Mouse (Mus musculus) lung, embryonic 15.5 days (tissue): ENCODE measurements around the gene Clstn1. TPM values are rescaled to one million over a fixed set of nuclear protein-coding genes. Genes with fewer than 3 reads are reported as not detected.

ENCODE experiments used
- ATAC-seq: fragments of 200-750 bp; cut with Nextera tagmentation; 2 replicates; pipeline ENCODE4 v1.8.0; 2017; ENCODE audit warnings: moderate number of reproducible peaks, borderline replicate concordance; ENCODE audit not compliant: low FRiP score, low TSS enrichment; ENCODE audit errors: extremely low read depth
- H3K27ac ChIP-seq: fragments of 300-500 bp; sonication (generic); 2 replicates; pipeline ENCODE4 v1.5.1; 2015; ENCODE audit warnings: moderate library complexity, mild to moderate bottlenecking, inconsistent platforms
- H3K27me3 ChIP-seq: fragments of 300-500 bp; sonication (generic); 2 replicates; pipeline ENCODE4 v1.6.1; 2015; ENCODE audit warnings: inconsistent platforms
- H3K36me3 ChIP-seq: fragments of 300-500 bp; sonication (generic); 2 replicates; pipeline ENCODE4 v1.6.1; 2015; ENCODE audit warnings: inconsistent platforms
- H3K4me1 ChIP-seq: fragments of 300-500 bp; sonication (generic); 2 replicates; pipeline ENCODE4 v1.6.1; 2015; ENCODE audit warnings: inconsistent platforms
- H3K4me2 ChIP-seq: fragments of 300-500 bp; sonication (generic); 2 replicates; pipeline ENCODE4 v1.6.1; 2015; ENCODE audit warnings: inconsistent platforms, mild to moderate bottlenecking, moderate library complexity
- H3K4me3 ChIP-seq: fragments of 300-500 bp; sonication (generic); 2 replicates; pipeline ENCODE4 v1.5.1; 2015; ENCODE audit warnings: mild to moderate bottlenecking, inconsistent platforms
- H3K9ac ChIP-seq: fragments of 300-500 bp; sonication (generic); 2 replicates; pipeline ENCODE4 v1.6.1; 2015; ENCODE audit warnings: inconsistent platforms
- H3K9me3 ChIP-seq: fragments of 300-500 bp; sonication (generic); 2 replicates; pipeline ENCODE4 v1.6.1; 2016; ENCODE audit warnings: inconsistent platforms
- WGBS: fragments of 180-500 bp; shearing (Covaris S2); methylation state at CpG from one replicate; pipeline ENCODE4 v1.1.7; 2015; 5-methylcytosine and 5-hydroxymethylcytosine counted together
- microRNA-seq: library from miRNA; unstranded; fragments of <30 nt; microRNA quantifications from one replicate; pipeline ENCODE4, GENCODE M21; 2016
- polyA plus RNA-seq: library from polyadenylated mRNA; unstranded; fragments of >200 nt; fragmentation: Nextera tagmentation; extraction: Ambion mirVana; gene quantifications from 2 replicates; pipeline ENCODE4 v1.2.1, GENCODE M21; 2015

Clstn1 gene
- polyA plus RNA-seq, 1 experiment from 2014 or later: 56.2 TPM

- Histone ChIP-seq H3K27ac (no peak overlapping the region), H3K27me3 (no peaks in the 10 kb centered on the region; the same call in 1 of the 2 replicates), H3K4me3 (no peak overlapping the region), H3K9ac (no peak overlapping the region), H3K36me3 (no peaks in the 10 kb centered on the region), H3K9me3 (no peaks in the 10 kb centered on the region), H3K4me1 (peaks cover 13% of the 10 kb centered on the region; the same call in 1 of the 2 replicates), H3K4me2 (no peak overlapping the region)
- 55% methylated on average over 12 of the region's 12 CpGs for WGBS
- ATAC-seq: no peak
These were observed 103.8 kb downstream of the Clstn1 start for GRCm38 (mm10) chr4:149689822-149690700.

GRCm38 (mm10) chr4:149690828-149691280, 104.6 kb downstream of the Clstn1 start:
- H3K9me3 ChIP-seq: no peaks in the 10 kb centered on the region
- peaks cover 13% of the 10 kb centered on the region; the same call in 1 of the 2 replicates for H3K4me1 ChIP-seq
- H3K9ac ChIP-seq: no peak overlapping the region
- no peaks in the 10 kb centered on the region for H3K36me3 ChIP-seq
- no peaks in the 10 kb centered on the region; the same call in 1 of the 2 replicates for H3K27me3 ChIP-seq
- WGBS: 66% methylated on average over 8 of the region's 8 CpGs
- no peak overlapping the region for H3K4me3 ChIP-seq
- no peak overlapping the region for H3K4me2 ChIP-seq
- no peak for ATAC-seq
- no peak overlapping the region for H3K27ac ChIP-seq

GRCm38 (mm10) chr4:149691368-149691767, 105.1 kb downstream of the Clstn1 start:
- H3K9ac ChIP-seq: no peak overlapping the region
- no peak for ATAC-seq
- no peak overlapping the region for H3K4me3 ChIP-seq
- H3K36me3 ChIP-seq: no peaks in the 10 kb centered on the region
- no peak overlapping the region for H3K4me2 ChIP-seq
- H3K9me3 ChIP-seq: no peaks in the 10 kb centered on the region
- H3K27ac ChIP-seq: no peak overlapping the region
- 56% methylated on average over 8 of the region's 8 CpGs for WGBS
- H3K4me1 ChIP-seq: peaks cover 14% of the 10 kb centered on the region; the same call in 1 of the 2 replicates
- H3K27me3 ChIP-seq: peaks cover 2% of the 10 kb centered on the region; the same call in 1 of the 2 replicates

- WGBS: 25% methylated on average over 16 of the region's 16 CpGs
- H3K4me2 ChIP-seq: no peak overlapping the region; the same call in 1 of the 2 replicates
- H3K36me3 ChIP-seq: no peaks in the 10 kb centered on the region
- H3K4me1 ChIP-seq: peaks cover 13% of the 10 kb centered on the region
- H3K4me3 ChIP-seq: no peak overlapping the region
- H3K27me3 ChIP-seq: peaks cover 20% of the 10 kb centered on the region
- H3K9me3 ChIP-seq: no peaks in the 10 kb centered on the region
- ATAC-seq: 0 out of 2 replicates have a peak, but pooled peaks have one; percentile 36
- no peak overlapping the region for H3K27ac ChIP-seq
- H3K9ac ChIP-seq: no peak overlapping the region
These were observed 110.1 kb downstream of the Clstn1 start for GRCm38 (mm10) chr4:149696189-149696971.

- Histone ChIP-seq H3K9ac (peak overlapping the region; percentile 52; the same call in 1 of the 2 replicates), H3K4me1 (peaks cover 10% of the 10 kb centered on the region), H3K27me3 (peaks cover 20% of the 10 kb centered on the region), H3K27ac (0 out of 2 replicates have a peak overlapping the region, but pooled peaks have one; percentile 29), H3K9me3 (no peaks in the 10 kb centered on the region), H3K4me3 (peak overlapping the region; percentile 53), H3K4me2 (peak overlapping the region; percentile 90), H3K36me3 (no peaks in the 10 kb centered on the region)
- ATAC-seq: no peak
- 23% methylated on average over 15 of the region's 15 CpGs for WGBS
These were observed 111.4 kb downstream of the Clstn1 start for GRCm38 (mm10) chr4:149697506-149698196.

- Histone ChIP-seq H3K36me3 (no peaks in the 10 kb centered on the region), H3K9me3 (no peaks in the 10 kb centered on the region), H3K4me3 (peak overlapping the region; percentile 53), H3K27me3 (peaks cover 20% of the 10 kb centered on the region), H3K27ac (0 out of 2 replicates have a peak overlapping the region, but pooled peaks have one; percentile 29), H3K4me1 (peaks cover 10% of the 10 kb centered on the region), H3K9ac (peak overlapping the region; percentile 52), H3K4me2 (peak overlapping the region; percentile 90)
- peak; percentile 56; the same call in 1 of the 2 replicates for ATAC-seq
- under 1% methylated on average over 35 of the region's 35 CpGs for WGBS
These were observed 112.0 kb downstream of the Clstn1 start for GRCm38 (mm10) chr4:149698197-149698821.

Small RNAs within 50 kb of the gene (microRNA-seq; reads per million reads assigned to microRNA genes)
- gene Mir5616: 1.3 reads per million
- not detected for gene Mir7023

Other genes starting within 250 kb of the Clstn1 start
- 34.9 and 38.4 TPM in 2 replicates for gene Ube4b, start 159.7 kb upstream of the Clstn1 start, polyA plus RNA-seq
- 2.7 and 3.6 TPM in 2 replicates for gene Rbp7, start 131.5 kb upstream of the Clstn1 start, polyA plus RNA-seq
- gene Tmem274, start 109.1 kb upstream of the Clstn1 start, polyA plus RNA-seq: 0.34 and 0.55 TPM in 2 replicates
- gene Nmnat1, start 101.3 kb upstream of the Clstn1 start, polyA plus RNA-seq: 10.9 and 11.2 TPM in 2 replicates
- 44.8 and 47.4 TPM in 2 replicates for gene Lzic, start 101.2 kb upstream of the Clstn1 start, polyA plus RNA-seq
- gene Ctnnbip1, start 68.2 kb upstream of the Clstn1 start, polyA plus RNA-seq: 57.9 and 61.0 TPM in 2 replicates
- gene Pik3cd, start 116.1 kb downstream of the Clstn1 start, polyA plus RNA-seq: 4.5 and 7.8 TPM in 2 replicates
- gene Tmem201, start 151.6 kb downstream of the Clstn1 start, polyA plus RNA-seq: 31.6 TPM in 2 replicates
- gene Slc25a33, start 187.8 kb downstream of the Clstn1 start, polyA plus RNA-seq: 8.5 and 8.7 TPM in 2 replicates